23 mouse cellular contexts compared by ENCODE assay signal in genomic region chr5:13624754-13625153, GRCm38 (mm10).
DNase-seq lines count a peak whose midpoint lies in the region; ATAC-seq and TF ChIP-seq lines count a peak whose summit lies in the region.
"Had no signal": no experiment of that assay in that cellular context is flagged by ENCODE, and none has a peak within 500 bp of the region (broad histone marks: within the 10 kb centered on the region; RNA-seq: fewer than 3 reads in every experiment).

No protein-coding gene starts in this region.

- no peak for DNase-seq in lung, embryonic 14.5 days
- DNase-seq in lung, postnatal 4 days: no peak
- peak; percentile 38 for DNase-seq in embryo, embryonic 11 days
- peak; percentile 48 for DNase-seq in midbrain, postnatal 0 days (ENCODE audit: low spot score)
- DNase-seq in frontal cortex, postnatal 25 days (ENCODE audit: low spot score in 2 of 2): no peak
- no peak for DNase-seq in spleen, postnatal 36 days (ENCODE audit: low spot score in 2 of 2)
- no peak for DNase-seq in lung, postnatal 25 days (ENCODE audit: low spot score)
- DNase-seq: adrenal gland, postnatal 36 days; cerebellum, adult 9-10 months; gastrocnemius, postnatal 36 days; layer of hippocampus, postnatal 36 days; right cerebral cortex, postnatal 25 days; thymus, postnatal 25 days had no signal

- H3K4me2 ChIP-seq in lung, embryonic 14.5 days: no peak overlapping the region
- no peak overlapping the region for H3K4me2 ChIP-seq in hindbrain, embryonic 12.5 days (replicated peaks)
- no peak overlapping the region for H3K4me2 ChIP-seq in midbrain, postnatal 0 days (ENCODE audit: low read depth, low read length, poor library complexity, severe bottlenecking)
- H3K4me2 ChIP-seq: heart, embryonic 11.5 days; intestine, embryonic 15.5 days; liver, embryonic 12.5 days; lung, embryonic 15.5 days; neural tube, embryonic 15.5 days had no signal

- peaks cover 5% of the 10 kb centered on the region; the same call in 1 of the 2 replicates for H3K4me1 ChIP-seq in lung, embryonic 14.5 days (ENCODE audit: insufficient read depth)
- H3K4me1 ChIP-seq in hindbrain, embryonic 12.5 days: peaks cover 6% of the 10 kb centered on the region; the same call in 1 of the 2 replicates
- H3K4me1 ChIP-seq in midbrain, postnatal 0 days (ENCODE audit: insufficient read depth, low read length): 0 out of 2 replicates have a peak, but pooled peaks cover 3% of the 10 kb centered on the region
- H3K4me1 ChIP-seq: intestine, embryonic 15.5 days; liver, embryonic 12.5 days had no signal

- ATAC-seq in lung, embryonic 14.5 days (ENCODE audit: insufficient read depth): no peak
- ATAC-seq in hindbrain, embryonic 12.5 days (ENCODE audit: low FRiP score): peak; percentile 53; the same call in 1 of the 2 replicates
- no peak for ATAC-seq in midbrain, postnatal 0 days (ENCODE audit: low FRiP score)
- ATAC-seq: activated CD4-positive, CD25-positive, alpha-beta regulatory T cell, adult 4 months; intestine, embryonic 15.5 days; liver, embryonic 12.5 days; Patski had no signal

- no peaks in the 10 kb centered on the region for H3K36me3 ChIP-seq in lung, embryonic 14.5 days (ENCODE audit: insufficient read depth)
- H3K36me3 ChIP-seq in hindbrain, embryonic 12.5 days: no peaks in the 10 kb centered on the region
- no peaks in the 10 kb centered on the region for H3K36me3 ChIP-seq in midbrain, postnatal 0 days (ENCODE audit: insufficient read depth, low read length)
- H3K36me3 ChIP-seq: intestine, embryonic 15.5 days; liver, embryonic 12.5 days; lung, embryonic 15.5 days; neural tube, embryonic 15.5 days had no signal

- H3K9ac ChIP-seq in lung, embryonic 14.5 days: no peak overlapping the region
- no peak overlapping the region for H3K9ac ChIP-seq in hindbrain, embryonic 12.5 days
- no peak overlapping the region for H3K9ac ChIP-seq in midbrain, postnatal 0 days (replicated peaks; ENCODE audit: low read length, poor library complexity, severe bottlenecking)
- H3K9ac ChIP-seq: intestine, embryonic 15.5 days; liver, embryonic 12.5 days; lung, embryonic 15.5 days; neural tube, embryonic 15.5 days had no signal

- TF ChIP-seq CTCF in lung, embryonic 14.5 days (IDR thresholded peaks at IDR 0.05; ENCODE audit: low read depth): no peak
- TF ChIP-seq CTCF in midbrain, postnatal 0 days (IDR thresholded peaks at IDR 0.05): no peak

- H3K4me3 ChIP-seq in lung, embryonic 14.5 days (ENCODE audit: low read depth, low read length): no peak overlapping the region
- H3K4me3 ChIP-seq in hindbrain, embryonic 12.5 days: no peak overlapping the region
- no peak overlapping the region for H3K4me3 ChIP-seq in midbrain, postnatal 0 days (ENCODE audit: low read depth, low read length)
- H3K4me3 ChIP-seq: intestine, embryonic 15.5 days; liver, embryonic 12.5 days; lung, embryonic 15.5 days; myocyte; neural tube, embryonic 15.5 days had no signal

- H3K27ac ChIP-seq in lung, embryonic 14.5 days (ENCODE audit: low read depth): peak overlapping the region; percentile 46; the same call in 1 of the 2 replicates
- H3K27ac ChIP-seq in hindbrain, embryonic 12.5 days: no peak overlapping the region
- H3K27ac ChIP-seq in midbrain, postnatal 0 days (ENCODE audit: low read depth, low read length): no peak overlapping the region
- H3K27ac ChIP-seq: intestine, embryonic 15.5 days; kidney, postnatal 0 days; liver, embryonic 12.5 days; neural tube, embryonic 15.5 days had no signal

- no peaks in the 10 kb centered on the region for H3K9me3 ChIP-seq in lung, embryonic 14.5 days (ENCODE audit: low read depth, low read length)
- H3K9me3 ChIP-seq in hindbrain, embryonic 12.5 days (replicated peaks): no peaks in the 10 kb centered on the region
- H3K9me3 ChIP-seq in midbrain, postnatal 0 days (ENCODE audit: low read length): no peaks in the 10 kb centered on the region
- H3K9me3 ChIP-seq: intestine, embryonic 15.5 days; liver, embryonic 12.5 days; lung, embryonic 15.5 days; neural tube, embryonic 15.5 days had no signal

- WGBS in lung, embryonic 14.5 days: 53% methylated on average over 5 of the region's 5 CpGs
- 17% methylated on average over 5 of the region's 5 CpGs for WGBS in hindbrain, embryonic 12.5 days
- WGBS in midbrain, postnatal 0 days: 26% methylated on average over 5 of the region's 5 CpGs

- no peaks in the 10 kb centered on the region for H3K27me3 ChIP-seq in lung, embryonic 14.5 days (ENCODE audit: insufficient read depth, low read length)
- H3K27me3 ChIP-seq in hindbrain, embryonic 12.5 days: peaks cover 6% of the 10 kb centered on the region; the same call in 1 of the 2 replicates
- no peaks in the 10 kb centered on the region for H3K27me3 ChIP-seq in midbrain, postnatal 0 days (ENCODE audit: insufficient read depth, low read length)
- H3K27me3 ChIP-seq: intestine, embryonic 15.5 days; liver, embryonic 12.5 days; lung, embryonic 15.5 days; neural tube, embryonic 15.5 days; Patski had no signal

Comparison
In these comparisons a context has a peak if more than half of its experiments do, and no peak if none do; other contexts are left out.
1. DNase-seq: peak in embryo, embryonic 11 days (single experiment) and midbrain, postnatal 0 days (single experiment); none in lung, embryonic 14.5 days (single experiment), lung, postnatal 4 days (0 of 2), frontal cortex, postnatal 25 days (0 of 2), spleen, postnatal 36 days (0 of 2) and lung, postnatal 25 days (single experiment).